Mouse (Mus musculus) 3134 (cell line): ENCODE data around the gene Unc13c.

Source experiments
- DNase-seq: peaks from one replicate; pipeline ENCODE4 v3.0.0-alpha.2; 2011; ENCODE audit warnings: low spot score; ENCODE audit not compliant: insufficient read length; ENCODE audit errors: extremely low read depth

Unc13c gene

DNA sequence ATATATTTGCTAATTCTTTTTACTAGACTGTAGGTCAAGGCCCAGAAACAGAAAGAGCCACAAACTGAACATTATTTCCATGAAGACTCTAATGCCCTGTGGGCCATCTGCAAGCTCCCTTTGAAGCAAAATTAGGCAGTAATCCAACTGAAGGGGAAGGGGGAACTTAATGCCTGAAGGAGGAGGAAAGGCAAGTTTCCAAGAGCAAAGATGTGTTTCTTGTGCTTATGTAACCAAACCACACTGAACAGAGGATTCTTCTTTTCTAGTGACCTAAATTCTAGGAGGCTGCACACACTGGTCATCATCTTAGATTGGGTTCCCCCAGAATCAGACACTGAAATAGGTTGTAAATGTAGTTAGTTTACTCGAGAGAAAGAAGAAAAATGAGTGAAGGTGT is 85.6 kb downstream of the Unc13c start:
- DNase-seq, result no peak

DNA sequence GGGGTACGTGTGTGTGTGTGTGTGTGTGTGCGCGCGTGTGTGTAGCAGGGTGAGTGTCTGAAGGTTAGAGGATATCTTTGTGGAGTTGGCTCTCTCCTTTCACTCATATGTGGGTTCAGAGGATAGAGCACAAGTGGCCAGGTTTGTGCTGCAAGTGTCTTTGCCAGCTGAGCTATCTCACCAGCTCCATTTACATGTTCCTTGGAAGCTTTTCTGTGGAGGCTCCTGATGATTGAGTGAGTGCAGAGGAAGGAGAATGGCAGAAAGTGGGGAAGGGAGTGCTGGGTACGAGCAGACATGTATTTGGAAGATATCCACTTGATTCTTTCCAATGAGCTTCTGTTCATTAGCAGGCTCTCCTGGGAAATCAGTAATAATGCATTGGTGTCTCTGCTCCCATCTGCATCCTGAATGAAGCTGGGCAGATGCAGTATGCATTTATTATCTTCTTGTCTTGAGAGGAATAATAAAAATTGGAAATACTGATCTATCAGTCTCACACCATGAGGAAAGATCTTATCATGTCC is 86.3 kb downstream of the Unc13c start:
- DNase-seq, result no peak

DNA sequence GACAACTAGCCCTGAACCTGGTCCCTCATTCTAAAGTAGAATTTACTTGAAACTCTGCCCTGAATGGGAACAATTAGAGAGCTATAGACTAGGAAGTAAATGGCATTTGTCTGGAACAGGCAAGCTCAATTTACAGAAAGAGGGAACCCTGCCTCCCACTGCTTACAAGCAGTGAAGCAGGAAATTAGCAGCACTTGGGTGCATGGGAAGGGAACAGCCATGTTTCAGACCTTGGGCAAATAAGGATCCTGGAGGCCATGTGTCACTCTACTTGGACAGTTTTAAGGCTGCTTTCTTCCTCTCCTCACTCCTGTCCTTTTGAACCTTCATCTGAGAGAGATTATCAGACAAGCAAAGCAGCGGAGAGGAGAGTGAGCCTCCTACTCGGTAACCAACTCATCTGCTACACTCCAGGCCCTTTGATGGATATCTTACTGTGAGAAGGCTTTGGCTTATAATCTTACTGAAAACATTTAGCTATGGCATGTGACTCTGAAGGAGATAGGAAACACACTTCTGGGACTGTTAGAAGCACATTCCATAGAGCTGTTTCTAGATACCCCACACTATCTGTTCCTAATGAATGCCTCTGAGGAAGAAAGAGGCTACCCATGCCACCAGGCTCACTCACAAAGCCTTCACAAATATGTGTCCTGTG is 101.2 kb downstream of the Unc13c start:
- no peak for DNase-seq

DNA sequence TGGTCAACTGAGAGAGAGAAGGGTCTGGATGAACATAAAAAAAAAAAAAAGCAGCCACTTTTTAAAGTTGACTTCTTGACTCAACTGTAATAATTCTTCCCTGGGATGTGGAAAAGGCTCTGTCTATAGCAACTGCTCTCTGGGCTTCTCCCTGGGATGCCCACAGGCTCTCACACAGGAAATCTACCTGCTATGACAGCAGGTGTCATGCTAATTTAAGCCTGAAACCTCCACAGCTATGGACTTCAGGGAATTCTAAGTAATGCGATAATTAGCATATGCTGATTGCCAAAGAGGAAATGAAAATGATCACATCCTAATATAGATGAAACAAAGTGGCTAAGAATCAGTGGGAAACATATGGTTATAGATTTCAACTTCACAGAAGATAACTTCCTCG is 102.1 kb downstream of the Unc13c start:
- no peak for DNase-seq

DNA sequence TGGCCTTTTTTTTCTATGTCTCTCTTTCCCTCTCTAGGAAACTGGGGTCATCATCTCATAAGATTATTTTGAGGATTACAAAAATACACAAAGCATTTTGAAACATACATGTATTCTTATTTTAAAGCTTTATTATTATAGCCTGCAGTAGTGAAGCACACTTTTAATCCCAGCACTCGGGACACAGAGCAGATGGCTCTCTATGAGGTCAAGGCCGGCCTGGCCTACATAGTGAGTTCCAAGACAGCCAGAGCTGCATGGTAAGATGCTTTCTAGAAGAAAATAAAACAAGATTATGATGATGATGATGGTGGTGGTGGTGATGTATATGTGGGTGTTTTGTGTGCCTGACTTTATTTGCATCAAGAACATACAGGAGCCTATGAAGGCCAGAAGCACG is 109.3 kb downstream of the Unc13c start:
- no peak for DNase-seq

DNA sequence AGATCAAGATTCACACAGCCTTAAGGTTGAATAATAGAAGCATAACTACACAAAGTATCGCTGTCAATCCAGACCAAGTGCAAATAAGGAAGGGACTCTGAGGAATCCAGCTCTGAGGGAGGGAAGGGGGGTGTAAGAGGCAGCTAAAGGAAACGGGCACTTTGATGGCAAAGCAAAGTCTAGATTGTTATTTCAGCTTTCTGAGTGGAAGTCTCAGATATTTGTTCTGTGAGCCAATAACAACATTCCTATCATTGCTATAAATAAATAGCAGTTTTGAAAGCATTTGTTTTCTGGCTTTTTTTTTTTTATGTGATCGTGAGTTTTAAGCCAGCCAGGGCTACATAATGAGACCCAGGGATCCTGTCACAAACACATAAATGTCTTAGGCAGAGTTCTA is 114.5 kb downstream of the Unc13c start:
- peak; percentile 4 for DNase-seq

DNA sequence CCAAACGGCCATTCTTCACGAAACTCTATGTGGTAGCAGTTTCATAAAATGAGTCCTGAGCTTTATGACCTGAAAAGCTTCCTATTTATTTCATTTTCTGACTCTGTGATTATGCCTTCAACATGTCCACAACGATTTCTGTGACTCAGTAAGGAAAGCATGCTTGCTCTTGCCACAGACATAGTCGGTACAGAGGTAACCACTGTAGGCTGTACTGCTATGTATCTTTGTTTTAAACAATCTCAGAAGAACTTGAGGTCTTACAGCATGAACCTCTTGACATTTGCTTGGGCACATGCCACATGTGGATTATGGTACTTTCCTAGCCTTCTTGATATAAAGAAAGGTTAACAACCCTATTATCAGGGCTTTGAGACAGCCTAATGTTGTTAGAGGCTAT is 162.1 kb downstream of the Unc13c start:
- DNase-seq, result peak; percentile 39

DNA sequence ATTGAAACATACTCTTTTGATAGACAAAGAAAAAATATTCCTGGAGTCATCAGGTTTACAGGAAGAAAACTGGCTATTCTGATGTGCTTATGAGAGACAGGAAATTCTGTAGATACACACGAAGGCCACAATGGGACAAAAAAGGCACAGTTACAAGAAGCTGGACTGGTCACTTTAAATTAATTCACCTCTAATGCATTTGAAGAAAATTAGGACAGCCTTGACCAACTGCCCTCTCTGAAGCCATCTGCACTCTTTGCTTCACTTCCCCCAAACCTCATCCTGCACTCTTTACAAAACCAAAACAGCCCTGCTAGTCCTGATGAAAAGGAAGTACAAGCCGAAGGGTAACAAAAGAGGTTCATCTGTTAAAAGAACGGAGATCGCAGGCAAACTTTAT is 194.2 kb downstream of the Unc13c start:
- DNase-seq, result no peak

DNA sequence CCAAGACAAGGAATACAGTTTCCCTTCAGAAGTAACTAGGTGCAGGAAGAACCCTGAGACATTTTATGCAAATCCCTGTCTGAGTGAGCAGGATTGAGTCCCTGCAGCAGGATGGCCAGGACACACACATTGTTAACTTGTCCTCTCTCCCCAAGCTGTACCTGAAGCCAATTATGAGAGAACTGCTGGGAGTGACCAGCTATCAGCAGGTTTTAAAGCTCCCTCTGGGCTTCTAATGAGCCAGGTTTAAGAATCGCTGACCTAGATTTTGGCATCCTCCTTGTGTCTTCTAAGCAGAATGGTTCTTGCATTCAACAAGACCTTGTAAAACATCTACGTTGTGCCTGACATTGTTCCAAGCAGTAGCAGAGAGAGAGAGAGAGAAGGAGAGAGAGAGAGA is 213.6 kb downstream of the Unc13c start:
- no peak for DNase-seq

DNA sequence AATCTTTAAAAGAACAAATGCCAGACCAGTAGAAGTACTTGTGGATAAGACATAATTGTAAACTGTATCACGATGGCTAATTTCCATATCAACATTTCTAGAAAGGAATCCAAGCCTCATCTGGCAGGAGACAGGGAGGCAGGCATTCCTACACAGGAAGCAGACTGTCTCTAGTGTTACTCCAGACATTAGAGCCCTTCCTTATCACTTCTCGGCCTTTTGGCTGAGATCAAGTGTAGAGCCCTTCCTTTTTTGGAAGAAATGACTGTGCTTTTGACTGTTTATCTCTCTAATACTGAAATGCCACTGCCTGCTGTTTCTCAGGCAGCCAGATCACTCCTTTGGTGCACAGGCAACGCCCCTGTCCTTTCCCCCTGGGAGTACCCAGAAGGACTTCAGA is 215.3 kb downstream of the Unc13c start:
- no peak for DNase-seq

DNA sequence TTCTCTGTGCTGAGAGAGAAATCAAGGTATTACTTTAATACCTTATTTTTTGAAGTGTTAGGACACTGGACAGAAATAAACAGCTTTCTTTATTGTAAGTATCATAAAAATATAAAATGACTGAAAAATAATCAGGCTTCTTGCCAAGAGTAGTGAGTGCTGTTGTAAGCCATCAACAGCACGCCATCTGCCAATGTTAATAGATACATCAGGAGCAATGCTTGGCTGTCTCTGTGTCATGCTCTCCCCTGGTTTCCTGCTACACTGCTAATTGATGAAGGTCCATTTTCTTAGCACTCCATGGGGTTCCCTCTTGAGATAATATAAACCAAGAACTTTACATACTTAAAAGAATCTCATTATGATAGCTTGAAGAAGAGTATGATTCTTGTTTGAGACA is 217.4 kb downstream of the Unc13c start:
- no peak for DNase-seq

DNA sequence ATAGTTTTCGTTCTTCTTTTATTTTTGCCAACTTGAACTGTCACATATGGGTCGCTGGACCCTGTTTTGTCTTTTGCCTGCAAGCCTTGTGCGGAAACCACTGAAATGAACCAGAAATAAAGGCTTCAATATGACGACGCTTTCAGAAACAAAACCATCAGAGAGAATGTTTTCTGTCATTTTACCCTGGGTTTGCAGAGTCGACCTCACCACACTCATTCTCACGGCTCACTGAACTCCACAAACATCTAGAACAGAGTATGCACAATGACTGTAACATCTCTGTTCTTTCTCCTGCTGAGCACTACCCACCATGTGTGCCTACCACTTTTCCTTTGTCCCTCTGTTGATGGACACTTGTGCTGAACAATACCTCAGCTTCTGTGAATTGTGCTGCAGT is 234.3 kb downstream of the Unc13c start:
- no peak for DNase-seq

DNA sequence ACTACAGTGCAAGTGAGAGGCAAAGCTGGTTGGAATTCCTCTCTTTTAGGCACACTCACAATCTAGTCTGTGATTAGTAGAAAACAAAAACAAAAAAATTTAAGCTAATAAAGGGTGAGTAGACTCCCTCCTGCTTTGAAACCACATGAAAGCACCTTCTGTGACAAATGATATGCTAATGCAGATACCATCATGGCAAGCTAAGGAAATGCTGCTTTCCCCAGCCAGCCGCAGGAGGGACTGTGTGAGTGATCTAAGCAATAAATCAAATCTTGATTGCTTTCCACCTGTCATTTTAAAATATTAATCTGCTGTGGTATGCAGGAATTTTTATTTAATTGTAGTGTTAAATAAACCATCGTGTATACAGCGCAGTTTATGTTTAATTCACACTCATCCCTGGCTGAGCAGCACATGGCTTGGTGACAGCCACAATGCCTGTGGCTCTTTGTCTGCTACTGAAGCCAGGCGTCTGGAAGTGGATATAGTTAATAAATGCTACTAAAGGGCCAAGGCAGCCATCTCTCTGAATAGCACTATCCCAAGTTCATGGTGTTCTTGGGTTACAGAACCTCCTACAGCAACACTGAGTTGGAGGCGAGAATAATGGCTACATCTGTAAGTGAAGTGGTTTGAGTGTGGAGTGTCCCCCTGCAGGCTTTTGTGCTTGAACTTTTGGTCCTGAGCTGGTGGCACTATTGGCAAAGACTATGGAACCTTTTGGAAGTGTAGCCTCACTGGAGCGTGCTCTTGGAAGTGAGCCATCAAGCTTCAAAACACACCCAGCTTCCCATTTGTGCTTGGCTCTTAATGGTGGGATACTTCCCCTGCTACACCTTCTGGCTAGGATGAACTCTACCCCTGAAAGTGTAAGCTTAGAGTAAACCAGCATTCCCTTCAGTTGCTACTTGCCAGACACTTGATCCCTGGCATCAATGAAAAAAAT is 242.8 kb downstream of the Unc13c start:
- no peak for DNase-seq

DNA sequence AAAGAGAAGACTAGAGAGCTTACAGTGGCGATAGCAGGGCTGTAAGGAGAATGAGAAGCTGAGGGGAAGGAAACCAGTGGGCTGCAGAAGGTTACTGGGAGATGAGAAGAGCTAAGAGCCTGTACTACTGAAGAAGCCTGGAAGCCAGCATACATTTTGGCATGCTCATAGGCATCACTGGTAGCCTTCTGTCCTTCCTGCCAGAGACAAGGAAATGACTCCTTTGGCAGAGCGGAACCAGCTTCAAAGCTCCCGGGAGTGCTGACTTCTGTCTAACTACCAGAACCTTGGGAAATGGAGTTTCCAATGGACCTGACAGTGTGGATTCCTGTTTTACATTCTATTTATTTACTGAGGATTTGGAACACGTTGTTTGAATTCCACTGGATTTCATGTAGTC is 244.0 kb downstream of the Unc13c start:
- DNase-seq, result no peak

DNA sequence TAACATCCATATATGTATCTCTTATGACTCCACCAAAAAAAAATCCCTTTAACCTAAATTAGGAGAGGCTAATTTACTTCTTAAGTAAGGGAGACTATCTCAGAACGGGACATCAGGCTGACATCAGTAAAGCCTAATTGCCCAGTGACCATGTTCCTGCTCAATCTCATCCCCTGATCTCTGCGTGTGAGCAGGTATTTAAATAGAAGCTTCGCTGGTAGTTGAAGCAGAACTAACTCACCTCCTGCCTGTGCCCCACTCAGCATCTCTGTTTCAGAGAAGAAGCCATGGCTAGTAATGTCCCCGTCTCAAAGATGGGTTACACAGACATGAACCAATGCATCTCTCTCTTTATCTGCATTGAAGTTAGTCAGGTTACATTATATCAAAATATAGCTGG is 255.3 kb downstream of the Unc13c start:
- DNase-seq, result no peak

DNA sequence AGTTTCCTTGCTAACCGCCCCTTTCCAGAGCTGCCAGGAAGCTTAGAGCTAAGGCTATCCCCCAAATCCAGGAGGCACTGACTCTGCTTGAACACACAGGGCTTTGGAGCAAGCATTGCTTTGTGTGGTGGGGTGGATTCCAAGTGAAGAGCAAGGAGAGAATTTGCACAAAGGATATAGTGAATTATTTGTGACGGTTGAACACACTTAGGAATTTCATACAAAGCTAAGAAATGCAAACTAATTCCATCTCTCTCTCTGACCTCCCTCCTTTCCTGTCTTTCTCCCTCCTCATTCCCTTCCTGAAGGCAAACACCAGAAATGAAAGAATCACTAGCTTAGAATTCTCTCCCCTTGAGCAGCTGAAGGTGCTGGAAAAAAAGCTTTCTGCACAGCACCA is 271.7 kb downstream of the Unc13c start:
- no peak for DNase-seq

DNA sequence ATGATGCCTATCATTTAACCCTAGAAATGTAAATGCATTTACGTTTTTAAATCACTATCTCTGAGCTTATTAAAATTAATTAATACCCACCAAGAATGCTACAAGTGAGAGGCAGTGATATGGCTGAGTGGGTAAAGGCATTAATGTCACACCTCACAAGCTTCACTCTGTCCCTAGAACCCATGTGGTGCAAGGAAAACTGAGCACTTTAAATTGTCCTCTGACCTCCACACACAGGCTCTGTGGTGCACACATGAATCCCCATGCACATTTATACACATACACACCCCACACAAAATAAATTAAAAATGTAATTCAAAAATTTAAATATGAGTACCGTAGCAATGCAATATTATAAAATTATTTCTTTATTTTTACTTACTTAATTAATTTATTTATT is 287.2 kb downstream of the Unc13c start:
- no peak for DNase-seq

DNA sequence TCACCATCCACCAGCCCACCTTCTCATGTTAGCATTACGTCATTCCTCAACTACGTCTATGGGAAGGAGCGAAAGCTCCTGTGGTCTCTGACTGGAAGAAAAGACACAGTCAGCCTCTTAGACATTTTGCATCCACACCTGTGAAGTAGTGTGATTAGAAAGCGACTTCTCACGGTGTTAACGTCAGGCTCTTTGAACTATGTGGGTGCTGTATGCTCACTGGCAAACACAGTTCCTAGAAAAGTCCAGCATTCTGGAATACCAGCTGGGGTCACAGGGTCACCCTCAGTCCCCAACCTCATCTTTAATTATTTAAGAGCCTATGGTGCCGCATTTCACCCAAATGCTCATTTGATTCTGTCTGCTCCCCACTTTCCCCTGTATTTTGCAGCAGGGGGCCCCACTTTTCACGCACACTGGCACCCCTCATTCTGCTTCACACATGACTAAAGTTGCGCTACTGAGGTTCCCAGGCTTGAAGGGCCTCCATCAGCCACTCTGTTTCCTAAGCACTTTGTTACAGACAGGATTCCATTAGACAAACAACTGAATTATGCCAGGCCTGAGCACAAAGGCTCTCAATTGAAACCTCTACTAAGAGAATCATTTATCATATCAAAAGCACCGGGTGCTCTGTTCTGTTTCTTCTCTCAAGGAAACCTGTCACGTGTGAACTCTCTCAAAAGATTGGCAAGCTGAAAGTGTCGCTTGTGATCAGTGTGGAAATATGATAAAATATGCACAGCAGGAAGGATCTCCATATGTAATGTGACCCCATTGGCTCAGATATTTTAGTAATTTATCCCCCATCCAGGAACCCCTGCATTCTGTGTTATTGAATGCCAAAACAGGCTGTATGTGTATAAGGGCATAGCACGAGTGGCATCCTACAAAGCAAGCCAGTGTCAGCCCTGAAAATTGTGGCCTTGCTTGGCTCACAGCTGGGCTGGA is 287.9 kb downstream of the Unc13c start:
- no peak for DNase-seq

DNA sequence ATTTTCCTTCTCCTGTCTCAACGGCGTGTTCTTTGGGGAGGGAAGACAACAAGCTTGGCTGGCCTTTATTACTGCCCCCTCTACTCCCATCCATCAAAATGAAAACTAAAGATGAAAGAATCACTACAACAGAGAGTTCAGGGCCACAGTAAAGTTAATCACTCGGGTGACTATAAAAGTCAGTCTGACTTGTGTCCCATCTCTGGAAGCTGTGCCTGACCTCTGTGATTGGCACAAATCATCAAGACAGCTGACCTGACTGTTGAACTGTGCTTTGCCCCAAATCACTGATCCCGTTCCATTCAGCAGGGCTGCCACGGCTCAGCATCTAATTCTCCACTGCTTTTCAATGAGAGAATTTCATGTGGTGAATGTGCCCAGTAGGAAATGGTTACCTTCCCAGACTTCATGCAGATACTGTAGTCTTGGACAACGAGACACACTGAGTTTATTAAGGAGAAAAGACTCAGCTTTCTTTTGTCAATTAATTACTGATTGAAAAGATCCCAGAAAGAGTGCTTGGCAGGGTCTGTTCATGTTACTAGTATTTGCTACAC is 297.0 kb downstream of the Unc13c start:
- no peak for DNase-seq

DNA sequence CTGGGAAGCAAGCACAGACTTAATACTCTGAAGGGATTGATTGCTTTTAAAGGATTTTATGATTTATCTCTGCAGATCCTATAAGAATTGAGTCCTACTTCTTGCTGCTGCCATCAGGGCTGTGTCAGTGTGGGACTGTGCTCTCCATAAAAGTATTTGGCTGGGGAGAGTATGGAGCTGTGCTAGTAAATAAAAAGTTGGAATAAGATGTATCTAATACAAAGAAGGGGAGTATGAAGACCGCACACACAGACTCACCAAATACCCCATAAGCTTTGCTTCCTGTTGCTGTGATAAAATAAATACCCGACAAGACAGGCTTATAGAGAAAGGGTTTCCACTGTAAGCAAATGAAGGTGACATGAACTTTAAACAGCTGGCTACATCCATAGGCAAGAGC is 298.7 kb downstream of the Unc13c start:
- DNase-seq, result no peak

DNA sequence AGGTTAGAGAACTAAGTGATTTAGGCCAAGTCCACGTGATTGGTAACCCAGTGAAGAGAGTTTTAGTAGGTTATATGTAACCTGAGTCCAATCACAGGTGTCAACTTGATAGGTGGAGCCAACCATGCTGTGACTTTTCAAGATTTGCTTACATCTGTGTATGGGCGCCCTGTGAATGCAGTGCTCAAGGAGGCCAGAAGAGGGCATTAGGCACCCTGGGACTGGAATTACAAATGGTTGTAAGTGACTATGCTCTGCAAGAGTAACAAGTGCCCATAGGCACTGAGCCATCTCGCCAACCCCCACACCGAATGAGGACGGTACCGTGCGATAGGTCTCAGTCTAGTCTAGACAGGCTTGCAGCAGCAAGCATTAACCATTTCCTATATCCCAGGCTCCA is 305.9 kb downstream of the Unc13c start:
- DNase-seq, result no peak
